Mouse (Mus musculus): ENCODE measurements around the gene Gm136. TPM values are rescaled to one million over a fixed set of nuclear protein-coding genes. Genes with fewer than 3 reads are reported as not detected.
"Not testable (repeated sequence)": the region's sequence is repeated elsewhere in the genome, so short reads cannot be mapped to it uniquely, and the experiment has no call there.

The Gm136 gene
- polyA plus RNA-seq, 1 experiment from 2014 or later, result not detected

DNA sequence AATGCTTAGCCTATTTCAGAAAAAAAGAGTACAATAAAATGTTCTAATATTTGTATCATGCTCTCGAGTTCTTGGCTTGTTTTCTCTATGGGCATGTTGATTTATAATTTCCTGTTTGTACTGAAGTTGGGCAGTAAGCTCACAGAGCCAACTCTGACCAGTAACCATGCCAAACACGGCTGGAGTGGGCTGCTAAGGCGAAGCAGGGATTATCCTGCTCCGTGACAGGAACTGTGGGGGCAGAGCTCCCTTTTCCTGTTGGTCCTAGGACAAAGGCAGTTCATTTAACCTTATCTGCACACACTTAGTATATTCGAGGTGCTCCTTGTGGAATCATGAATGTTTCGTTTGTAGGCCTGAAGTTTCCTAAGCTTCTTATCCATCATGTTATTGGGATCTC is 6.8 kb downstream of the Gm136 start:
- no peaks in the 10 kb centered on the region for H3K9me3 ChIP-seq (replicated peaks)
- H3K9ac ChIP-seq, result no peak overlapping the region
- no peaks in the 10 kb centered on the region for H3K36me3 ChIP-seq (ENCODE audit: poor library complexity, severe bottlenecking)
- WGBS, result 65% methylated on average over 6 of the region's 6 CpGs
- H3K4me3 ChIP-seq, result no peak overlapping the region
- no peak overlapping the region for H3K27ac ChIP-seq
- no peaks in the 10 kb centered on the region for H3K4me1 ChIP-seq
- no peaks in the 10 kb centered on the region for H3K27me3 ChIP-seq
- ATAC-seq, result no peak
- H3K4me2 ChIP-seq, result no peak overlapping the region

DNA sequence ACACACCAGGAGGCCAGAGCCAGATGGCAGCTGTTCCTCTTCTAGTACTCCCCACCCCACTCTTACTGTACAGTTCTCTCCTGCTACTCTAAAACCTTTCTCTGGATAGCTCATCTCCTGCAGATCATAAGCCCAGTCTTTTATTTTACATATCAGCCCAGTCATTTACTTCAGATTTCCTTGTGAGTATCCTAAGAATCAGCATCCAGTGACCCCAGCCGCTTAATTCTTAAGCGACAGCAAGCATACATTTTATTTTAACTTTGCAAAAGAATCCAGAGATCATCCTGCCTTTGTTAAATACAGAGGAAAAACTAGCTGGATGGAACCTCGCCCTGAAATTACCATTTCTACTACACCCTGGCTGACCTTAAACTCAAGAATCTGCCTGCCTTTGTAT is 21.6 kb downstream of the Gm136 start:
- 78% methylated on average over 3 of the region's 3 CpGs for WGBS
- H3K36me3 ChIP-seq (ENCODE audit: poor library complexity, severe bottlenecking), result no peaks in the 10 kb centered on the region
- no peak overlapping the region for H3K27ac ChIP-seq
- H3K27me3 ChIP-seq, result peaks cover 8% of the 10 kb centered on the region
- no peak overlapping the region for H3K4me2 ChIP-seq
- H3K4me1 ChIP-seq, result peaks cover 8% of the 10 kb centered on the region
- H3K4me3 ChIP-seq, result no peak overlapping the region
- no peaks in the 10 kb centered on the region for H3K9me3 ChIP-seq (replicated peaks)
- no peak overlapping the region for H3K9ac ChIP-seq
- ATAC-seq, result no peak

- not testable (repeated sequence) for H3K4me2 ChIP-seq; ATAC-seq; H3K9me3 ChIP-seq (replicated peaks); H3K27ac ChIP-seq; H3K4me3 ChIP-seq; H3K27me3 ChIP-seq; H3K36me3 ChIP-seq (ENCODE audit: poor library complexity, severe bottlenecking); H3K4me1 ChIP-seq; H3K9ac ChIP-seq
- WGBS, result 25% methylated on average over 2 of the region's 2 CpGs
Observed at GRCm38 (mm10) chr4:34733415-34733814, 22.6 kb downstream of the Gm136 start.

- no peaks in the 10 kb centered on the region for H3K9me3 ChIP-seq (replicated peaks)
- peaks cover 8% of the 10 kb centered on the region for H3K4me1 ChIP-seq
- under 1% methylated on average over 38 of the region's 38 CpGs for WGBS
- H3K27ac ChIP-seq, result no peak within 1 kb of the TSS
- H3K36me3 ChIP-seq (ENCODE audit: poor library complexity, severe bottlenecking), result no peaks in the 10 kb centered on the region
- ATAC-seq, result peak; percentile 97
- peaks cover 8% of the 10 kb centered on the region for H3K27me3 ChIP-seq
- H3K4me3 ChIP-seq, result peak within 1 kb of the TSS; percentile 53
- peak within 1 kb of the TSS; percentile 65 for H3K9ac ChIP-seq
- H3K4me2 ChIP-seq, result peak within 1 kb of the TSS; percentile 87
Observed at GRCm38 (mm10) chr4:34729851-34730341, 26.2 kb downstream of the Gm136 start, which contains the start of gene Cfap206. Gene Cfap206 (minus strand): TSS chr4:34730206.

DNA sequence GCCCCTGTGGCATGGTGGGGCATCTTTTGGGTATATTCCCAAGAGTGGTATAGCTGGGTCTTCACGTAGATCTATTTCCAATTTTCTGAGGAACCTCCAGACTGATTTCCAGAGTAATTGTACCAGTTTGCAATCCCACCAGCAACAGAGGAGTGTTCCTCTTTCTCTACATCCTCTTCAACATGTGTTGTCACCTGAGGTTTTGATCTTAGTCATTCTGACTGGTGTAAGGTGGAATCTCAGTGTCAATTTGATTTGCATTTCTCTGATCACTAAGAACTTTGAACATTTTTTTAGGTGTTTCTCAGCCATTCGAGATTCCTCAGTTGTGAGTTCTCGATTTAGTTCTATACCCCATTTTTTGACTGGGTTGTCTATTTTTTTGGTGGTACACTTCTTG is 30.4 kb downstream of the Gm136 start:
- WGBS, result 90% methylated on average over 3 of the region's 3 CpGs
- ATAC-seq, H3K9ac ChIP-seq: not testable (repeated sequence)

GRCm38 (mm10) chr4:34724306-34724705 is 31.8 kb downstream of the Gm136 start:
- WGBS, result 58% methylated on average over 4 of the region's 4 CpGs
- Histone ChIP-seq H3K4me2 (no peak overlapping the region), H3K27ac (no peak overlapping the region), H3K4me1 (no peaks in the 10 kb centered on the region), H3K27me3 (no peaks in the 10 kb centered on the region; the same call in 1 of the 2 replicates), H3K36me3 (ENCODE audit: poor library complexity, severe bottlenecking) (no peaks in the 10 kb centered on the region), H3K4me3 (no peak overlapping the region), H3K9me3 (replicated peaks) (no peaks in the 10 kb centered on the region; the same call in 1 of the 2 replicates), H3K9ac (no peak overlapping the region)
- no peak for ATAC-seq

More for the DNA sequence above, 30.4 kb downstream of the Gm136 start:
- H3K9me3 ChIP-seq (replicated peaks); H3K4me1 ChIP-seq; H3K36me3 ChIP-seq (ENCODE audit: poor library complexity, severe bottlenecking); H3K4me3 ChIP-seq; H3K4me2 ChIP-seq; H3K27ac ChIP-seq; H3K27me3 ChIP-seq: not testable (repeated sequence)

DNA sequence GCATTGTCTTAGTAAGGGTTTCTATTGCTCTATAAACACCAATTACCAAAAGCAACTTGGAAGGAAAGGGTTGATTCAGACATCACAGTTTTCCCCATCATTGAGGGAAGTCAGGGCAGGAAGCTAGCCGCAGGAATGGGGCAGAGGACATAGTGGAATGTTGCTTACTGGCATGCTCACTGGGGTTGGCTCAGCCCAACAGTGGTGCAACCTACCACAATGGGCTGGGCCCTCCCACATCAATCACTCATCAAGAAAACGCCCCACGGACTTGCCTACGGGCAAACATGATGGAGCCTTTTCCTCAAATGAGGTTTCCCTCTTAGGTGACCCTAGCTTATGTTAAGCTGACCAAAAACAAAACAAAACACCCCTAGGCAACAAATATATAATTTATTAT is 32.9 kb downstream of the Gm136 start:
- Histone ChIP-seq H3K9me3 (replicated peaks) (no peaks in the 10 kb centered on the region; the same call in 1 of the 2 replicates), H3K4me1 (no peaks in the 10 kb centered on the region), H3K36me3 (ENCODE audit: poor library complexity, severe bottlenecking) (no peaks in the 10 kb centered on the region), H3K4me2 (no peak overlapping the region), H3K27ac (no peak overlapping the region), H3K4me3 (no peak overlapping the region), H3K27me3 (no peaks in the 10 kb centered on the region; the same call in 1 of the 2 replicates), H3K9ac (no peak overlapping the region)
- whole genome bisulfite sequencing, result 80% methylated on average over 4 of the region's 4 CpGs
- ATAC-seq, result no peak

DNA sequence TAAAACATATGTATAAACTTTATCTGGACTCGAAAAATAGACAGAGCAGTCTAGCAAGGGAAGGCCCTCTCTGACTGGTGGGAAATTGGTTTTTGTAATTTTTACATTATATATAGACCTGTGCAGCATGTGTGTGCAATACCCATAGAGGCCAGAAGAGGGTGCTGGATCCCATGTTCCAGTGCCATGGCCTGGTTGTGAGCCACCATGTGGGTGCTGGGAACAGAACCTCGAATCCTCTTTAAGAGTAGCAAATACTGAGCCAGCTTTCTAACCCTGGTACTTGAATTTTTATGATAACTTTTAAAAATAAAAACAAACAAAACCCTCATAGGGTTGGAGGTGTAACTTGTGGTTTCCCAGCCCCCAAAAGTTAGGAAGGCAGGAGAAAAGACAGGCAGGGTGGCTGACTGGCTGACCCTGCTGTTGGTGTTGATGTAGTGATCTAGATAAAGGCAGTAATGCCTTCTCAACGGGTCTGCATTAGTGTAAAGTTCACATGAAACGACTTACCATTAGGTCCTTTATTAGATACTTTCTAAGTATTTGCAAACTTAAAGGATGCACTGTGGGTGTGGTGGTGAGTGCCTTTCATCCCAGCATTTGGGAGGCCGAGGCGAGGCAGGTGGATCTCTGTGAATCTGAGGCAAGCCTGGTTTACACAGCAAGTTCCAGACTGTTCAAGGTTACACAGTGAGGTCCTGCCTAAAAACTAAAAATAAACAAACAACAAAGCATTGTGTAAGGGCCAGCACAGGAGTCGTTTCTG is 35.8 kb downstream of the Gm136 start:
- Histone ChIP-seq H3K9ac (no peak overlapping the region), H3K9me3 (replicated peaks) (no peaks in the 10 kb centered on the region; the same call in 1 of the 2 replicates), H3K27me3 (no peaks in the 10 kb centered on the region), H3K4me3 (no peak overlapping the region), H3K36me3 (ENCODE audit: poor library complexity, severe bottlenecking) (no peaks in the 10 kb centered on the region), H3K27ac (no peak overlapping the region), H3K4me2 (no peak overlapping the region), H3K4me1 (no peaks in the 10 kb centered on the region)
- WGBS, result 90% methylated on average over 7 of the region's 7 CpGs
- ATAC-seq, result no peak

DNA sequence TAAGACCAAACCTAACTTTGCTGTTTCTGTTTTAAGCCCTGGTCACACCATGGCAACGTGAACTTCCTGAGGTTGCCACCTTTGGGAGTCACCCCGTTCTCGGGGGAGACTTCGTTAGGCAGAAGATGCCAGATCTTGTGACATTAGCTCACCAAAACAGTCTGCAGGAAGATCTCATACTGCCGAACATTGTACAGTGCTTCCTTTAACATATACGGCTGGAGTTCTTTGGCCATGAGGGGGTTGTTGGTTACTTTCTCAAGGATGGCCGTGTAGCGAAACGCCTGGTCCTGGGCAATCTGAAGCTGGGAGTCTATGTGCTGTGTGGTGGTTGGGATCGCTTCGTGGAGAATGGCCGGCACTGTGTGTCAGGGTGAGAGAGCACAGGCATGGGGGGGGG is 36.6 kb downstream of the Gm136 start:
- ATAC-seq, result no peak
- no peak overlapping the region for H3K9ac ChIP-seq
- no peak overlapping the region for H3K27ac ChIP-seq
- WGBS, result 98% methylated on average over 12 of the region's 12 CpGs
- H3K4me3 ChIP-seq, result no peak overlapping the region
- no peak overlapping the region for H3K4me2 ChIP-seq
- no peaks in the 10 kb centered on the region for H3K36me3 ChIP-seq (ENCODE audit: poor library complexity, severe bottlenecking)
- no peaks in the 10 kb centered on the region for H3K27me3 ChIP-seq
- no peaks in the 10 kb centered on the region for H3K4me1 ChIP-seq
- no peaks in the 10 kb centered on the region; the same call in 1 of the 2 replicates for H3K9me3 ChIP-seq (replicated peaks)

DNA sequence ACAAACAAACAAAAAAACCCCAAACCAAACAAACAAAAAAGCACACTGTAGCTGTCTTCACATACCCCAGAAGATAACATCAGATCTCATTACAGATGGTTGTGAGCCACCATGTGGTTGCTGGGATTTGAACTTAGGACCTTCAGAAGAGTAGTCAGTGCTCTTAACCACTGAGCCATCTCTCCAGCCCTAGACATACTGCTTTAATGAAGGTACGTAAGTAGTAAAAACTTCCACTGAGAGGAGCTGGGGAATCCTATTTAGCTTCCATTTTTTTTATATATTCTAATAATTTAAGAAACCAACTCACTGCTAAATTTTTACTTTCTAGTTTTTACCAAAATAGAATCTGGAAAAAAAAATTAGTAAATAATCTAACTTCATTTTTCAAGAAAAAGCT is 41.0 kb downstream of the Gm136 start:
- Histone ChIP-seq H3K9me3 (replicated peaks) (peaks cover 4% of the 10 kb centered on the region), H3K36me3 (ENCODE audit: poor library complexity, severe bottlenecking) (no peaks in the 10 kb centered on the region), H3K4me2 (no peak overlapping the region), H3K4me3 (no peak overlapping the region), H3K9ac (no peak overlapping the region), H3K4me1 (no peaks in the 10 kb centered on the region), H3K27me3 (no peaks in the 10 kb centered on the region), H3K27ac (no peak overlapping the region)
- ATAC-seq, result no peak
- 93% methylated on average over 1 of the region's 1 CpGs for WGBS

DNA sequence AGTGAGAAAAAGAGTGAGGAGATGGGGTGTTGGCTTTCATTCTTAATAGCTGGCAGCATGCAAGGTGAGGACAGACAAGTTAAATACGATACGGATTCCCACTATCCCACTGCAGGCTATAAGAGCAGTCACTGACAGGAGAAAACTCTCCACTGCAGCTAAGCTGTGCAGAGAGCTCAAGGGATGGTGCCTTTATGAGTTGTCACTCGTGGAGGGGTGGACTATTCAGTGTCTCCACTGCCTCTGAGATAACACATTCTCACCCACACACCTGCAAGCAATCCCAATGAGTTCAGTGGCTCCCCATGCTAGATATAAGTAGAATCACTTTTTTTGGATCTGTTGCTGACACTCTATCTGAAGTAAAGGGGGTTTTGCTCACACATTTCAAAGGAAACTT is 47.9 kb downstream of the Gm136 start:
- no peaks in the 10 kb centered on the region for H3K27me3 ChIP-seq
- H3K4me1 ChIP-seq, result no peaks in the 10 kb centered on the region
- H3K4me2 ChIP-seq, result no peak overlapping the region
- 89% methylated on average over 3 of the region's 3 CpGs for WGBS
- H3K4me3 ChIP-seq, result no peak overlapping the region
- no peak for ATAC-seq
- H3K36me3 ChIP-seq (ENCODE audit: poor library complexity, severe bottlenecking), result no peaks in the 10 kb centered on the region
- H3K9ac ChIP-seq, result no peak overlapping the region
- H3K9me3 ChIP-seq (replicated peaks), result peaks cover 4% of the 10 kb centered on the region; the same call in 1 of the 2 replicates
- H3K27ac ChIP-seq, result no peak overlapping the region

DNA sequence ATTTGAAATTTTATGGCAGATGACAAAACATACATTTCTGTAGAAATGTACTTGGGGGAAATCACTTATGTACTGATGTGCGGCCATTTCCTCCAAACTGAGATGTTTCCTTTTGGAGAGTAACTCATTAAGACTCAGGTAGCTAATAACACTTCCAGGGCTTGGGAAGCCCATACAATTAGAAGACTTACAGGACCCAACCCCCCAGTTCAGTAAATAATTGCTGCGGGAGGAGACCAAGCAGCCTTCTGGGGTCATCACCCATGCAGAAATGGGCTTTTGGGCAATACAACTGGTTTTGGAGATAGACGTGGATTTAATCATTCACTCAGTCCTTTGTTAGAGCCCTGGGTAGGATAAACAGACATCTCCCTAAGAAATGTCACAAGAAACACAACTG is 48.8 kb downstream of the Gm136 start:
- ATAC-seq, result no peak
- Histone ChIP-seq H3K4me3 (no peak overlapping the region), H3K27ac (no peak overlapping the region), H3K27me3 (no peaks in the 10 kb centered on the region), H3K9me3 (replicated peaks) (peaks cover 4% of the 10 kb centered on the region; the same call in 1 of the 2 replicates), H3K4me1 (no peaks in the 10 kb centered on the region), H3K4me2 (no peak overlapping the region), H3K36me3 (ENCODE audit: poor library complexity, severe bottlenecking) (no peaks in the 10 kb centered on the region), H3K9ac (no peak overlapping the region)
- 76% methylated on average over 3 of the region's 3 CpGs for WGBS

- WGBS, result 80% methylated on average over 4 of the region's 4 CpGs
- Histone ChIP-seq H3K27ac (no peak overlapping the region), H3K9me3 (replicated peaks) (no peaks in the 10 kb centered on the region), H3K27me3 (no peaks in the 10 kb centered on the region), H3K4me3 (no peak overlapping the region), H3K36me3 (ENCODE audit: poor library complexity, severe bottlenecking) (no peaks in the 10 kb centered on the region), H3K9ac (no peak overlapping the region), H3K4me1 (no peaks in the 10 kb centered on the region), H3K4me2 (no peak overlapping the region)
- ATAC-seq, result no peak
Observed at GRCm38 (mm10) chr4:34703029-34703428, 53.0 kb downstream of the Gm136 start.

All from forebrain, embryonic 13.5 days (tissue).